Mouse (Mus musculus) limb, embryonic 14.5 days (tissue): Measurements from ENCODE around the gene Sphk1. TPM values are rescaled to one million over a fixed set of nuclear protein-coding genes. Genes with fewer than 3 reads are reported as not detected.
"Not testable (repeated sequence)": the region's sequence is repeated elsewhere in the genome, so short reads cannot be mapped to it uniquely, and the experiment has no call there.

Source experiments
- ATAC-seq: fragments of 200-750 bp; cut with Nextera tagmentation; 2 replicates; pipeline ENCODE4 v1.8.0; 2017; ENCODE audit warnings: low read depth, moderate number of reproducible peaks, moderate TSS enrichment; ENCODE audit not compliant: low FRiP score
- DNase-seq: peaks from one replicate; pipeline ENCODE4 v3.0.0-alpha.2; 2015; ENCODE audit warnings: low spot score
- H3K27ac ChIP-seq: fragments of 300-500 bp; sonication (generic); replicated peaks from 2 replicates; pipeline ENCODE4 v1.5.1; 2014; ENCODE audit warnings: low read depth, mild to moderate bottlenecking, low read length, moderate library complexity, mixed read lengths
- H3K27me3 ChIP-seq: fragments of 300-500 bp; sonication (generic); 2 replicates; pipeline ENCODE4 v1.6.1; 2014; ENCODE audit warnings: low read length, mixed read lengths; ENCODE audit not compliant: control insufficient read depth, insufficient read depth
- H3K36me3 ChIP-seq: fragments of 300-500 bp; sonication (generic); 2 replicates; pipeline ENCODE4 v1.6.1; 2014; ENCODE audit warnings: mild to moderate bottlenecking, low read length, moderate library complexity, mixed read lengths; ENCODE audit not compliant: control insufficient read depth, insufficient read depth
- H3K4me1 ChIP-seq: fragments of 300-500 bp; sonication (generic); 2 replicates; pipeline ENCODE4 v1.6.1; 2014; ENCODE audit warnings: antibody characterized with exemption, low read length, mixed read lengths; ENCODE audit not compliant: control insufficient read depth, insufficient read depth
- H3K4me2 ChIP-seq: fragments of 300-500 bp; sonication (generic); replicated peaks from 2 replicates; pipeline ENCODE4 v1.6.1; 2014; ENCODE audit warnings: low read depth, mild to moderate bottlenecking, low read length, moderate library complexity; ENCODE audit not compliant: severe bottlenecking
- H3K4me3 ChIP-seq: fragments of 300-500 bp; sonication (generic); replicated peaks from 2 replicates; pipeline ENCODE4 v1.5.1; 2014; ENCODE audit warnings: low read length
- H3K9ac ChIP-seq: fragments of 300-500 bp; sonication (generic); 2 replicates; pipeline ENCODE4 v1.6.1; 2014; ENCODE audit warnings: mild to moderate bottlenecking, low read depth, low read length, moderate library complexity; ENCODE audit not compliant: severe bottlenecking
- H3K9me3 ChIP-seq: fragments of 300-500 bp; sonication (generic); 2 replicates; pipeline ENCODE4 v1.6.1; 2016; ENCODE audit warnings: low read length; ENCODE audit not compliant: control insufficient read depth
- POLR2A ChIP-seq: fragments of 200-500 bp; IDR thresholded peaks from 2 replicates; pipeline ENCODE4 v1.8.0; 2012; ENCODE audit warnings: inconsistent platforms, mild to moderate bottlenecking, moderate library complexity, borderline replicate concordance; ENCODE audit not compliant: insufficient read depth, insufficient read length; ENCODE audit errors: extremely low read depth
- WGBS: fragments of 180-500 bp; shearing (Covaris S2); extraction: QIAGEN DNeasy Blood & Tissue Kit; methylation state at CpG from one replicate; pipeline ENCODE4 v1.1.7; 2014; 5-methylcytosine and 5-hydroxymethylcytosine counted together
- polyA plus RNA-seq, 2 experiments: library from polyadenylated mRNA; depleted of rRNA in 1 of 2; stranded (reverse) in 1 of 2; unstranded in 1 of 2; fragments of >200 nt; fragmentation: Nextera tagmentation in 1 of 2; extraction: Ambion mirVana in 1 of 2; gene quantifications; 2 replicates each; pipeline versions ENCODE4 v1.2.1 to v1.2.3; 2012 to 2014

Sphk1 gene
- polyA plus RNA-seq, 2 experiments = 3.4 to 3.8 TPM

- TF ChIP-seq POLR2A = no peak
- Histone ChIP-seq H3K4me3 (peak overlapping the region; percentile 93), H3K36me3 (peaks cover 36% of the 10 kb centered on the region), H3K27ac (no peak overlapping the region), H3K4me1 (peaks cover 10% of the 10 kb centered on the region), H3K27me3 (no peaks in the 10 kb centered on the region), H3K9me3 (no peaks in the 10 kb centered on the region), H3K9ac (peak overlapping the region; percentile 88), H3K4me2 (peak overlapping the region; percentile 79)
- WGBS = 76% methylated on average over 14 of the region's 14 CpGs
- ATAC-seq (no peak), DNase-seq (no peak)
These were observed 41.9 kb upstream of the Sphk1 start for GRCm38 (mm10) chr11:116488693-116489375.

DNA sequence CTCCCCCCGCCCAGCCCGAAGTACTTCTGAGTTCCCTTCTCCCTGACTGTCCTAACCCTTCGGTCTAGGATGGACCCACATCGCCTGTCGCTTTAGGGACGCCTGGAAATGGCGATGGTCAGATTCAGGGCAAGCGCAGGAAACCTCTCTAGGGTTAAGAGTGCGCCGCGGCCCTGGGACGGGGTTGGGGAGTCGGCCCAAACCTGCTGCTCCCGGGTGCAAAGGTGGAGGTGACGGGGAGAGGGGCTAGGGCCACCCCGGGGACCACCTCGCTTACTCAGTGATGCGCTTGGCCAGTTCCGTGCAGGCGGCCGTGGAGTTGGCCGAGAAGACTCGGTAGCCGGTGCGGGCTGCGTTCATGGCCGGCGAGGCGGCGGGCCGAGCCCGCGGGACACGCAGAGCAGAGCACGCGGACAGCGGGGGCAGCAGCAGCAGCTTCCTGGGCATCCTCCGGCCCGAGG, 40.9 kb upstream of the Sphk1 start:
- Histone ChIP-seq H3K27ac (peak overlapping the region; percentile 81), H3K36me3 (peaks cover 26% of the 10 kb centered on the region), H3K27me3 (no peaks in the 10 kb centered on the region), H3K9ac (peak overlapping the region; percentile 88), H3K4me1 (peaks cover 10% of the 10 kb centered on the region), H3K9me3 (no peaks in the 10 kb centered on the region), H3K4me3 (peak overlapping the region; percentile 93), H3K4me2 (peak overlapping the region; percentile 79)
- DNase-seq (no peak), ATAC-seq (peak; percentile 24; the same call in 1 of the 2 replicates)
- TF ChIP-seq POLR2A = no peak
- under 1% methylated on average over 36 of the region's 39 CpGs for WGBS

- under 1% methylated on average over 61 of the region's 62 CpGs for WGBS
- H3K4me3 ChIP-seq = peak overlapping the region; percentile 93
- no peaks in the 10 kb centered on the region for H3K9me3 ChIP-seq
- H3K27me3 ChIP-seq = no peaks in the 10 kb centered on the region
- H3K4me2 ChIP-seq = peak overlapping the region; percentile 79
- peak overlapping the region; percentile 88 for H3K9ac ChIP-seq
- peak; percentile 95 for TF ChIP-seq POLR2A
- peak; percentile 92 for DNase-seq
- ATAC-seq = peak; percentile 93
- peaks cover 21% of the 10 kb centered on the region for H3K36me3 ChIP-seq
- H3K27ac ChIP-seq = peak overlapping the region; percentile 81
- H3K4me1 ChIP-seq = peaks cover 10% of the 10 kb centered on the region
These were observed 40.3 kb upstream of the Sphk1 start for GRCm38 (mm10) chr11:116490232-116491107.

GRCm38 (mm10) chr11:116491338-116491737, 39.4 kb upstream of the Sphk1 start:
- no peaks in the 10 kb centered on the region for H3K9me3 ChIP-seq
- H3K27me3 ChIP-seq = no peaks in the 10 kb centered on the region
- no peak for ATAC-seq
- DNase-seq = no peak
- H3K36me3 ChIP-seq = peaks cover 12% of the 10 kb centered on the region
- no peak overlapping the region for H3K4me3 ChIP-seq
- no peak overlapping the region for H3K27ac ChIP-seq
- no peak for TF ChIP-seq POLR2A
- peaks cover 10% of the 10 kb centered on the region for H3K4me1 ChIP-seq
- no peak overlapping the region for H3K4me2 ChIP-seq
- WGBS = 70% methylated on average over 6 of the region's 6 CpGs
- H3K9ac ChIP-seq = no peak overlapping the region

- H3K27ac ChIP-seq, H3K9me3 ChIP-seq, H3K4me1 ChIP-seq, H3K4me3 ChIP-seq, H3K27me3 ChIP-seq, ATAC-seq, H3K4me2 ChIP-seq, H3K9ac ChIP-seq, DNase-seq, H3K36me3 ChIP-seq: not testable (repeated sequence)
- WGBS = no CpG with 5 or more reads among the region's 1 CpGs
These were observed 38.2 kb upstream of the Sphk1 start for GRCm38 (mm10) chr11:116492507-116492906.
